Mouse (Mus musculus) lung, embryonic 16.5 days (tissue): ENCODE data around the gene Il18rap. TPM values are rescaled to one million over a fixed set of nuclear protein-coding genes. Genes with fewer than 3 reads are reported as not detected.

Experiments
- ATAC-seq: fragments of 200-750 bp; cut with Nextera tagmentation; 2 replicates; pipeline ENCODE4 v1.8.0; 2017; ENCODE audit warnings: low read depth, mild to moderate bottlenecking, moderate library complexity
- H3K27ac ChIP-seq: fragments of 300-500 bp; sonication (generic); 2 replicates; pipeline ENCODE4 v1.5.1; 2014; ENCODE audit warnings: mild to moderate bottlenecking, control low read depth, low read length
- H3K27me3 ChIP-seq: fragments of 300-500 bp; sonication (generic); 2 replicates; pipeline ENCODE4 v1.6.1; 2014; ENCODE audit warnings: low read depth, low read length, mixed read lengths; ENCODE audit not compliant: control insufficient read depth, insufficient read depth
- H3K36me3 ChIP-seq: fragments of 300-500 bp; sonication (generic); 2 replicates; pipeline ENCODE4 v1.6.1; 2014; ENCODE audit warnings: low read length; ENCODE audit not compliant: control insufficient read depth, insufficient read depth
- H3K4me1 ChIP-seq: fragments of 300-500 bp; sonication (generic); replicated peaks from 2 replicates; pipeline ENCODE4 v1.6.1; 2014; ENCODE audit warnings: low read length, mixed read lengths; ENCODE audit not compliant: control insufficient read depth, insufficient read depth
- H3K4me2 ChIP-seq: fragments of 300-500 bp; sonication (generic); 2 replicates; pipeline ENCODE4 v1.6.1; 2014; ENCODE audit warnings: low read depth, low read length, control low read depth
- H3K4me3 ChIP-seq: fragments of 300-500 bp; sonication (generic); 2 replicates; pipeline ENCODE4 v1.5.1; 2014; ENCODE audit warnings: mild to moderate bottlenecking, low read length, control low read depth
- H3K9ac ChIP-seq: fragments of 300-500 bp; sonication (generic); 2 replicates; pipeline ENCODE4 v1.6.1; 2014; ENCODE audit warnings: low read length, control low read depth
- H3K9me3 ChIP-seq: fragments of 300-500 bp; sonication (generic); 2 replicates; pipeline ENCODE4 v1.6.1; 2016; ENCODE audit warnings: low read length; ENCODE audit not compliant: control insufficient read depth
- WGBS: fragments of 180-500 bp; shearing (Covaris S2); extraction: QIAGEN DNeasy Blood & Tissue Kit; methylation state at CpG from one replicate; pipeline ENCODE4 v1.1.7; 2014; 5-methylcytosine and 5-hydroxymethylcytosine counted together
- polyA plus RNA-seq: library from polyadenylated mRNA; unstranded; fragments of >200 nt; fragmentation: Nextera tagmentation; extraction: Ambion mirVana; gene quantifications from 2 replicates; pipeline ENCODE4 v1.2.1, GENCODE M21; 2015

Il18rap gene
- polyA plus RNA-seq, 1 experiment from 2014 or later: 0.23 TPM

- no peak overlapping the region for H3K27ac ChIP-seq
- WGBS: 82% methylated on average over 5 of the region's 5 CpGs
- no peaks in the 10 kb centered on the region for H3K4me1 ChIP-seq
- H3K4me3 ChIP-seq: no peak overlapping the region
- H3K9me3 ChIP-seq: no peaks in the 10 kb centered on the region
- no peak overlapping the region for H3K4me2 ChIP-seq
- H3K36me3 ChIP-seq: no peaks in the 10 kb centered on the region
- ATAC-seq: no peak
- H3K9ac ChIP-seq: no peak overlapping the region
- H3K27me3 ChIP-seq: no peaks in the 10 kb centered on the region
Measured at GRCm38 (mm10) chr1:40523971-40524722, 9.0 kb downstream of the Il18rap start.

DNA sequence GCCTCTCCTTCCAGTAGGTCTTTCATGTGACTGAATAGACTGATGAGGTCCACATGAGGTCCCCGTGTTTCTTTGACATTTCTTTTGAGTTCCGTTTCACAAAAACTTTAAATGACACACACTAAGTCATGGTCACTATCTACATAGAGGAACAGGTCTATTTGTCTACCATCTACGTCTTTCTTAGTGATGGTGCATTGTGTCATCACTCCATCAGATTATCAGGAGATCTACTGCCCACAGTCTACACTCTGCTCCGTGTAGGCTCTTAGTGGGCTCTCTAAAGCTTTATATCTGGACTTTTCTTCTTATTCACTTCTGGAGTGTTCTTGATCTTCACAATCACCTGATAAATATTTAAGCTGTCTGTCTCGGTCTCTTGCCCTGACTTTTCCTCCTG, 14.1 kb downstream of the Il18rap start:
- ATAC-seq: no peak
- 71% methylated on average over 5 of the region's 5 CpGs for WGBS

DNA sequence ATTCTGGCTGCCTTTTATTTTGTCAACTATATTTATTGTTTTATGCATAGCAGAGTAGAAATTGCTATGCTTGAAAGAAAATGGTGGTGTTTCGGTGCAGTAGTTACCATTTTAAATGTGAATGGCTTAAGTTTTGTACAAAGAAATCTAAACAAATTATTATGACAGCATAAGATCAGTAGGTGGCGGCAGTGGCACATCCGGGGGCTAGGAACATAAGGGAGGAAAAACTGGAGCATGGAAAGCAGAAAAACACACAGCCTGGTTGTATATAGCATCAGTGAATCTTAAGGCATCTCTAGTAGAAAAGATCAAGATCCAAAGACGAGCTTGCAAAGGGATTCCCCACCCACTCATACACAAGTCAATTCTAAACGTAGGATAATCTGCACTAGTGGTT, 22.4 kb downstream of the Il18rap start:
- WGBS: 69% methylated on average over 5 of the region's 5 CpGs
- ATAC-seq: no peak
- no peak overlapping the region for H3K27ac ChIP-seq

More for the DNA sequence above, 14.1 kb downstream of the Il18rap start:
- Histone ChIP-seq H3K27ac (no peak overlapping the region), H3K9ac (no peak overlapping the region), H3K4me1 (no peaks in the 10 kb centered on the region), H3K9me3 (no peaks in the 10 kb centered on the region), H3K4me2 (no peak overlapping the region), H3K4me3 (no peak overlapping the region), H3K27me3 (no peaks in the 10 kb centered on the region), H3K36me3 (no peaks in the 10 kb centered on the region)

GRCm38 (mm10) chr1:40544650-40545049, 29.5 kb downstream of the Il18rap start:
- Histone ChIP-seq H3K9me3 (no peaks in the 10 kb centered on the region), H3K4me2 (no peak overlapping the region), H3K27me3 (no peaks in the 10 kb centered on the region), H3K4me1 (no peaks in the 10 kb centered on the region), H3K4me3 (no peak overlapping the region), H3K36me3 (no peaks in the 10 kb centered on the region), H3K9ac (no peak overlapping the region), H3K27ac (no peak overlapping the region)
- 0% methylated on average over 2 of the region's 2 CpGs for WGBS
- ATAC-seq: no peak

More for the DNA sequence above, 22.4 kb downstream of the Il18rap start:
- H3K36me3 ChIP-seq: no peaks in the 10 kb centered on the region
- H3K27me3 ChIP-seq: no peaks in the 10 kb centered on the region
- H3K4me2 ChIP-seq: no peak overlapping the region
- H3K4me1 ChIP-seq: no peaks in the 10 kb centered on the region
- H3K9me3 ChIP-seq: no peaks in the 10 kb centered on the region
- H3K9ac ChIP-seq: no peak overlapping the region
- H3K4me3 ChIP-seq: no peak overlapping the region

DNA sequence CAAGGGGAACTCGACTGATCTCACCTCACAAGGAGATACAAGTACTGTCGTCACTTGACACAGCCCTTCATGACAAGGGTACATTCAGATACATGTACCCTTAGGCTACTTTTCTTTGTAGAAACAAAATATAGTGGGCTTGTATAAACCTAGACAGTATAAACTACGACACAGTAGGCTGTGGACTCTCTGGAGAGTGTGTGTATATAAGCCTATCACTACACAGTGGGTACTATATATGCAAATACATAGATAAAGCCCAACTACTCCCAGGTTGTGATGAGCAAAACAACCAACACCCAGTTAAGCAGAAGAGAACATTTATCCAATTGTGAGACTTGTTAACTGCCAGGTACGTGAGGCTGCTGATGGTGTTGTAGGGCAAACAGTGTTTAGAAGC, 31.5 kb downstream of the Il18rap start:
- Histone ChIP-seq H3K36me3 (no peaks in the 10 kb centered on the region), H3K27ac (no peak overlapping the region), H3K9me3 (no peaks in the 10 kb centered on the region), H3K4me3 (no peak overlapping the region), H3K4me1 (no peaks in the 10 kb centered on the region), H3K4me2 (no peak overlapping the region), H3K27me3 (no peaks in the 10 kb centered on the region), H3K9ac (no peak overlapping the region)
- ATAC-seq: no peak
- WGBS: 64% methylated on average over 4 of the region's 4 CpGs

DNA sequence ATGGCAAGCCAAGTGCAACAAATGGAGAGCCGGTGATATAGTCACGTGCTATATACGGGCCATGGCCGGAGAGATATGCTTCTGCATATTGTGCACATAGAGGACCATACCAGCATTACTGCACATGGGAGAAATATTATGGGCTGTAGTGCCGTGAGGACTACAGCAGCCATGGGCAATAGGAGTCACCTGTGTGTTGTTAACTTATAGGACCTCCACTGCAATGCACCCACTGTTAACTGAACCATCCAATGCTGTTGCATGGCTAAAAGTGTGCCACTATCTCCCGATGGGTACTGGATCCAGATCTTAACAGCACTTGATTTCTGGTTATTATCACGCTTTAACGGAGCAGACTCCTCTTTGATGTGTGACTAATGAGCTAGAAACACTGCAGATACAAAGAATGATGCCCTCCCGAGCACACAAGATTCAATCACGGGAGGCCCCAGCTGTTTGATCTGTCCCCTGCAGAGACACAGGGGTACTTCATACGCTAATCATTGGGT, 32.0 kb downstream of the Il18rap start:
- no peaks in the 10 kb centered on the region for H3K36me3 ChIP-seq
- no peak overlapping the region for H3K27ac ChIP-seq
- H3K27me3 ChIP-seq: no peaks in the 10 kb centered on the region
- ATAC-seq: no peak
- no peak overlapping the region for H3K4me2 ChIP-seq
- H3K9me3 ChIP-seq: no peaks in the 10 kb centered on the region
- no peak overlapping the region for H3K9ac ChIP-seq
- WGBS: 67% methylated on average over 11 of the region's 11 CpGs
- no peak overlapping the region for H3K4me3 ChIP-seq
- no peaks in the 10 kb centered on the region for H3K4me1 ChIP-seq

- Histone ChIP-seq H3K4me3 (no peak overlapping the region), H3K4me1 (no peaks in the 10 kb centered on the region), H3K27me3 (no peaks in the 10 kb centered on the region), H3K4me2 (no peak overlapping the region), H3K36me3 (no peaks in the 10 kb centered on the region), H3K27ac (no peak overlapping the region), H3K9ac (no peak overlapping the region), H3K9me3 (no peaks in the 10 kb centered on the region)
- no peak for ATAC-seq
- WGBS: 31% methylated on average over 10 of the region's 10 CpGs
Measured at GRCm38 (mm10) chr1:40547762-40548161, 32.6 kb downstream of the Il18rap start.

DNA sequence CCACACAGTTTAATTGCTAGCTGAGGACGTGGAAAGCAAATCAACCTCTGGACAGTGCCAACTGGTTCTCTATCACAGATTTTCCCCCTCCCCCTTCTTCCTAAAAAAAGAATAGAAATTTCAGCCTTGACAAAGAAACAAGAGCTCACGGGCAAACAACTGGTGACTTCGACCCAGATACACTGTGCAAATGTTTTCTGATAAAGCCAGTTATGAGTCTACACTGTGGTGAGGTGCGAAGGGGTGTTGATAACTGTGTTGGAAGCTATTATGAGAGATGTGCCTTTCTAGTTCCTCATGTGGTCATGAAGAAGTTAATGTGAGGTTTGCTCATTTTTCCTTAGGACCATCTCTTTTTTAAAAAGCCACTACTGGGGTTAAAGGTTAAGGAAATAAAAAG, 54.2 kb downstream of the Il18rap start:
- H3K27me3 ChIP-seq: no peaks in the 10 kb centered on the region
- no peaks in the 10 kb centered on the region for H3K9me3 ChIP-seq
- no peaks in the 10 kb centered on the region for H3K36me3 ChIP-seq
- no peak for ATAC-seq
- no peak overlapping the region for H3K4me3 ChIP-seq
- no peak overlapping the region for H3K4me2 ChIP-seq
- no peak overlapping the region for H3K27ac ChIP-seq
- no peaks in the 10 kb centered on the region for H3K4me1 ChIP-seq
- no peak overlapping the region for H3K9ac ChIP-seq
- 64% methylated on average over 4 of the region's 4 CpGs for WGBS

GRCm38 (mm10) chr1:40579784-40580183, 64.6 kb downstream of the Il18rap start, which contains the start of gene Slc9a4:
Gene Slc9a4 (plus strand): TSS chr1:40580081.
- no peaks in the 10 kb centered on the region for H3K4me1 ChIP-seq
- no peak for ATAC-seq
- no peaks in the 10 kb centered on the region for H3K27me3 ChIP-seq
- H3K9me3 ChIP-seq: no peaks in the 10 kb centered on the region
- H3K9ac ChIP-seq: no peak within 1 kb of the TSS
- H3K4me3 ChIP-seq: no peak within 1 kb of the TSS
- no peak within 1 kb of the TSS for H3K4me2 ChIP-seq
- no peak within 1 kb of the TSS for H3K27ac ChIP-seq
- H3K36me3 ChIP-seq: no peaks in the 10 kb centered on the region
- 8% methylated on average over 7 of the region's 7 CpGs for WGBS
